Mouse (Mus musculus) midbrain, embryonic 13.5 days (tissue): ENCODE results near the gene Emg1. TPM values are rescaled to one million over a fixed set of nuclear protein-coding genes. Genes with fewer than 3 reads are reported as not detected.

Experiments used
- ATAC-seq: fragments of 200-750 bp; cut with Nextera tagmentation; 2 replicates; pipeline ENCODE4 v1.8.0; 2017; ENCODE audit warnings: mild to moderate bottlenecking, moderate TSS enrichment, moderate library complexity
- H3K27ac ChIP-seq: fragments of 300-500 bp; sonication (generic); 2 replicates; pipeline ENCODE4 v1.5.1; 2015; ENCODE audit warnings: inconsistent platforms, mild to moderate bottlenecking, moderate library complexity
- H3K27me3 ChIP-seq: fragments of 300-500 bp; sonication (generic); 2 replicates; pipeline ENCODE4 v1.6.1; 2015; ENCODE audit warnings: mild to moderate bottlenecking, inconsistent platforms
- H3K36me3 ChIP-seq: fragments of 300-500 bp; sonication (generic); 2 replicates; pipeline ENCODE4 v1.6.1; 2015; ENCODE audit warnings: mild to moderate bottlenecking, inconsistent platforms
- H3K4me1 ChIP-seq: fragments of 300-500 bp; sonication (generic); replicated peaks from 2 replicates; pipeline ENCODE4 v1.6.1; 2015; ENCODE audit warnings: inconsistent platforms
- H3K4me2 ChIP-seq: fragments of 300-500 bp; sonication (generic); replicated peaks from 2 replicates; pipeline ENCODE4 v1.6.1; 2015; ENCODE audit warnings: moderate library complexity, mild to moderate bottlenecking, inconsistent platforms
- H3K4me3 ChIP-seq: fragments of 300-500 bp; sonication (generic); replicated peaks from 2 replicates; pipeline ENCODE4 v1.5.1; 2015; ENCODE audit warnings: mild to moderate bottlenecking, inconsistent platforms
- H3K9ac ChIP-seq: fragments of 300-500 bp; sonication (generic); replicated peaks from 2 replicates; pipeline ENCODE4 v1.6.1; 2015; ENCODE audit warnings: mild to moderate bottlenecking, inconsistent platforms
- H3K9me3 ChIP-seq: fragments of 300-500 bp; sonication (generic); 2 replicates; pipeline ENCODE4 v1.6.1; 2016; ENCODE audit warnings: mild to moderate bottlenecking, inconsistent platforms
- WGBS: fragments of 180-500 bp; shearing (Covaris S2); methylation state at CpG from one replicate; pipeline ENCODE4 v1.1.7; 2015; 5-methylcytosine and 5-hydroxymethylcytosine counted together
- polyA plus RNA-seq: library from polyadenylated mRNA; unstranded; fragments of >200 nt; fragmentation: Nextera tagmentation; extraction: Ambion mirVana; gene quantifications from 2 replicates; pipeline ENCODE4 v1.2.1, GENCODE M21; 2015

The Emg1 gene
- 136 and 144 TPM in 2 replicates for polyA plus RNA-seq

- peak; percentile 98 for ATAC-seq
- peak within 1 kb of the TSS; percentile 98 for H3K4me2 ChIP-seq
- no peaks in the 10 kb centered on the region for H3K9me3 ChIP-seq
- H3K36me3 ChIP-seq: peaks cover 49% of the 10 kb centered on the region
- no peaks in the 10 kb centered on the region for H3K27me3 ChIP-seq
- peak within 1 kb of the TSS; percentile 86 for H3K27ac ChIP-seq
- peak within 1 kb of the TSS; percentile 99 for H3K4me3 ChIP-seq
- peaks cover 43% of the 10 kb centered on the region for H3K4me1 ChIP-seq
- H3K9ac ChIP-seq: peak within 1 kb of the TSS; percentile 97
- under 1% methylated on average over 76 of the region's 76 CpGs for WGBS
Measured at GRCm38 (mm10) chr6:124711824-124712782, at the start of gene Emg1, which contains the start of gene Phb2. TSS of gene Emg1 (minus strand) at chr6:124712178. TSS of gene Phb2 (plus strand) at chr6:124712336.

- Histone ChIP-seq H3K9me3 (no peaks in the 10 kb centered on the region), H3K27ac (no peak overlapping the region), H3K9ac (0 out of 2 replicates have a peak overlapping the region, but pooled peaks have one; percentile 44), H3K4me3 (no peak overlapping the region), H3K36me3 (no peaks in the 10 kb centered on the region), H3K4me1 (peaks cover 40% of the 10 kb centered on the region), H3K27me3 (no peaks in the 10 kb centered on the region), H3K4me2 (0 out of 2 replicates have a peak overlapping the region, but pooled peaks have one; percentile 79)
- ATAC-seq: no peak
- 3% methylated on average over 5 of the region's 5 CpGs for WGBS
Measured at GRCm38 (mm10) chr6:124759259-124759658, 47.3 kb upstream of the Emg1 start.

GRCm38 (mm10) chr6:124758849-124759232 is 46.9 kb upstream of the Emg1 start:
- H3K4me2 ChIP-seq: peak overlapping the region; percentile 79; the same call in 1 of the 2 replicates
- WGBS: 58% methylated on average over 2 of the region's 2 CpGs
- ATAC-seq: no peak
- peaks cover 44% of the 10 kb centered on the region for H3K4me1 ChIP-seq
- no peaks in the 10 kb centered on the region for H3K27me3 ChIP-seq
- no peaks in the 10 kb centered on the region for H3K9me3 ChIP-seq
- no peak overlapping the region for H3K4me3 ChIP-seq
- no peak overlapping the region for H3K9ac ChIP-seq
- H3K36me3 ChIP-seq: no peaks in the 10 kb centered on the region
- peak overlapping the region; percentile 98 for H3K27ac ChIP-seq

GRCm38 (mm10) chr6:124757909-124758848 is 46.2 kb upstream of the Emg1 start:
- no peaks in the 10 kb centered on the region for H3K27me3 ChIP-seq
- ATAC-seq: peak; percentile 12; the same call in 1 of the 2 replicates
- H3K4me2 ChIP-seq: peak overlapping the region; percentile 79
- peak overlapping the region; percentile 84 for H3K4me3 ChIP-seq
- WGBS: 18% methylated on average over 5 of the region's 5 CpGs
- H3K27ac ChIP-seq: peak overlapping the region; percentile 98
- H3K9ac ChIP-seq: peak overlapping the region; percentile 95; the same call in 1 of the 2 replicates
- H3K36me3 ChIP-seq: no peaks in the 10 kb centered on the region
- no peaks in the 10 kb centered on the region for H3K9me3 ChIP-seq
- H3K4me1 ChIP-seq: peaks cover 51% of the 10 kb centered on the region

- Histone ChIP-seq H3K4me2 (peak overlapping the region; percentile 79), H3K9me3 (no peaks in the 10 kb centered on the region), H3K4me1 (peaks cover 55% of the 10 kb centered on the region), H3K36me3 (no peaks in the 10 kb centered on the region; the same call in 1 of the 2 replicates), H3K27me3 (no peaks in the 10 kb centered on the region), H3K9ac (peak overlapping the region; percentile 95), H3K27ac (peak overlapping the region; percentile 98), H3K4me3 (peak overlapping the region; percentile 84)
- 3% methylated on average over 5 of the region's 5 CpGs for WGBS
- ATAC-seq: no peak
Measured at GRCm38 (mm10) chr6:124757351-124757880, 45.4 kb upstream of the Emg1 start.

GRCm38 (mm10) chr6:124756652-124757350 is 44.8 kb upstream of the Emg1 start:
- Histone ChIP-seq H3K4me1 (peaks cover 55% of the 10 kb centered on the region), H3K9ac (peak overlapping the region; percentile 95), H3K4me3 (peak overlapping the region; percentile 84), H3K27me3 (no peaks in the 10 kb centered on the region), H3K4me2 (peak overlapping the region; percentile 79), H3K27ac (peak overlapping the region; percentile 98), H3K36me3 (no peaks in the 10 kb centered on the region; the same call in 1 of the 2 replicates), H3K9me3 (no peaks in the 10 kb centered on the region)
- ATAC-seq: peak; percentile 77
- WGBS: under 1% methylated on average over 51 of the region's 54 CpGs

GRCm38 (mm10) chr6:124755831-124756595 is 44.0 kb upstream of the Emg1 start, which contains the start of the genes Gm45234 and Atn1:
TSS of gene Gm45234 (minus strand) at chr6:124756021.
TSS of gene Atn1 (minus strand) at chr6:124756524.
- Histone ChIP-seq H3K4me3 (peak within 1 kb of the TSS; percentile 84), H3K27ac (peak within 1 kb of the TSS; percentile 98), H3K27me3 (no peaks in the 10 kb centered on the region), H3K4me1 (peaks cover 55% of the 10 kb centered on the region), H3K36me3 (no peaks in the 10 kb centered on the region; the same call in 1 of the 2 replicates), H3K4me2 (peak within 1 kb of the TSS; percentile 79), H3K9me3 (no peaks in the 10 kb centered on the region), H3K9ac (peak within 1 kb of the TSS; percentile 95)
- under 1% methylated on average over 51 of the region's 100 CpGs for WGBS
- ATAC-seq: peak; percentile 68

GRCm38 (mm10) chr6:124755306-124755705 is 43.3 kb upstream of the Emg1 start:
- H3K4me3 ChIP-seq: peak overlapping the region; percentile 84
- H3K4me2 ChIP-seq: peak overlapping the region; percentile 79
- no peak for ATAC-seq
- H3K9me3 ChIP-seq: no peaks in the 10 kb centered on the region
- 0% methylated on average over 3 of the region's 3 CpGs for WGBS
- peaks cover 55% of the 10 kb centered on the region for H3K4me1 ChIP-seq
- no peaks in the 10 kb centered on the region; the same call in 1 of the 2 replicates for H3K36me3 ChIP-seq
- no peaks in the 10 kb centered on the region for H3K27me3 ChIP-seq
- H3K9ac ChIP-seq: peak overlapping the region; percentile 95
- peak overlapping the region; percentile 98 for H3K27ac ChIP-seq

GRCm38 (mm10) chr6:124753861-124754260 is 41.9 kb upstream of the Emg1 start:
- H3K4me1 ChIP-seq: peaks cover 48% of the 10 kb centered on the region
- H3K9me3 ChIP-seq: no peaks in the 10 kb centered on the region
- H3K27me3 ChIP-seq: no peaks in the 10 kb centered on the region
- H3K4me2 ChIP-seq: peak overlapping the region; percentile 79; the same call in 1 of the 2 replicates
- 95% methylated on average over 2 of the region's 2 CpGs for WGBS
- no peak overlapping the region for H3K9ac ChIP-seq
- H3K4me3 ChIP-seq: no peak overlapping the region
- ATAC-seq: no peak
- H3K27ac ChIP-seq: no peak overlapping the region
- H3K36me3 ChIP-seq: peaks cover 10% of the 10 kb centered on the region

GRCm38 (mm10) chr6:124750405-124750804 is 38.4 kb upstream of the Emg1 start:
- 85% methylated on average over 8 of the region's 8 CpGs for WGBS
- no peaks in the 10 kb centered on the region for H3K27me3 ChIP-seq
- no peak overlapping the region for H3K4me3 ChIP-seq
- no peak overlapping the region for H3K4me2 ChIP-seq
- peaks cover 41% of the 10 kb centered on the region for H3K4me1 ChIP-seq
- ATAC-seq: no peak
- H3K9ac ChIP-seq: no peak overlapping the region
- no peaks in the 10 kb centered on the region for H3K9me3 ChIP-seq
- peaks cover 34% of the 10 kb centered on the region for H3K36me3 ChIP-seq
- H3K27ac ChIP-seq: no peak overlapping the region
